Mouse (Mus musculus) embryonic facial prominence, embryonic 14.5 days (tissue): ENCODE measurements at regions not wholly inside any gene's neighbourhood (a gene's known extent, or its start where the extent isn't known, plus 50 kb on each side); places are given as distances from the start of the nearest gene placed in this dataset.

Experiments
- ATAC-seq: fragments of 200-750 bp; cut with Nextera tagmentation; 2 replicates; pipeline ENCODE4 v1.8.0; 2017; ENCODE audit warnings: low read depth, moderate number of reproducible peaks, moderate TSS enrichment
- DNase-seq: peaks from one replicate; pipeline ENCODE4 v3.0.0-alpha.2; 2015; ENCODE audit warnings: low spot score
- H3K27ac ChIP-seq: fragments of 300-500 bp; sonication (generic); replicated peaks from 2 replicates; pipeline ENCODE4 v1.5.1; 2014; ENCODE audit warnings: low read depth, mild to moderate bottlenecking, low read length, moderate library complexity
- H3K27me3 ChIP-seq: fragments of 300-500 bp; sonication (generic); replicated peaks from 2 replicates; pipeline ENCODE4 v1.6.1; 2014; ENCODE audit warnings: low read length; ENCODE audit not compliant: control insufficient read depth, insufficient read depth
- H3K36me3 ChIP-seq: fragments of 300-500 bp; sonication (generic); 2 replicates; pipeline ENCODE4 v1.6.1; 2014; ENCODE audit warnings: low read length, mixed read lengths; ENCODE audit not compliant: control insufficient read depth, insufficient read depth
- H3K4me1 ChIP-seq: fragments of 300-500 bp; sonication (generic); 2 replicates; pipeline ENCODE4 v1.6.1; 2014; ENCODE audit warnings: antibody characterized with exemption, low read length; ENCODE audit not compliant: control insufficient read depth, insufficient read depth
- H3K4me2 ChIP-seq: fragments of 300-500 bp; sonication (generic); 2 replicates; pipeline ENCODE4 v1.6.1; 2014; ENCODE audit warnings: low read depth, mild to moderate bottlenecking, low read length, moderate library complexity, mixed read lengths
- H3K4me3 ChIP-seq: fragments of 300-500 bp; sonication (generic); 2 replicates; pipeline ENCODE4 v1.5.1; 2014; ENCODE audit warnings: low read depth, mild to moderate bottlenecking, low read length
- H3K9ac ChIP-seq: fragments of 300-500 bp; sonication (generic); 2 replicates; pipeline ENCODE4 v1.6.1; 2014; ENCODE audit warnings: low read depth, mild to moderate bottlenecking, low read length, moderate library complexity, mixed read lengths
- H3K9me3 ChIP-seq: fragments of 300-500 bp; sonication (generic); 2 replicates; pipeline ENCODE4 v1.6.1; 2016; ENCODE audit warnings: low read length; ENCODE audit not compliant: control insufficient read depth
- WGBS: fragments of 180-500 bp; shearing (Covaris S2); extraction: QIAGEN DNeasy Blood & Tissue Kit; methylation state at CpG from one replicate; pipeline ENCODE4 v1.1.7; 2014; 5-methylcytosine and 5-hydroxymethylcytosine counted together

GRCm38 (mm10) chr4:55183519-55183918 lies 166.3 kb upstream of the Rad23b start:
- ATAC-seq, result no peak
- Histone ChIP-seq H3K4me1 (no peaks in the 10 kb centered on the region), H3K9ac (no peak overlapping the region), H3K36me3 (no peaks in the 10 kb centered on the region), H3K27ac (no peak overlapping the region), H3K4me2 (no peak overlapping the region), H3K9me3 (no peaks in the 10 kb centered on the region), H3K27me3 (no peaks in the 10 kb centered on the region), H3K4me3 (no peak overlapping the region)
- no peak for DNase-seq
- WGBS, result 83% methylated on average over 3 of the region's 3 CpGs

- DNase-seq (no peak), ATAC-seq (no peak)
- H3K36me3 ChIP-seq, result no peaks in the 10 kb centered on the region
- no peak overlapping the region for H3K4me3 ChIP-seq
- WGBS, result 82% methylated on average over 7 of the region's 7 CpGs
- no peak overlapping the region for H3K4me2 ChIP-seq
- H3K27me3 ChIP-seq, result no peaks in the 10 kb centered on the region
- no peak overlapping the region for H3K27ac ChIP-seq
- H3K4me1 ChIP-seq, result no peaks in the 10 kb centered on the region
- no peak overlapping the region for H3K9ac ChIP-seq
- H3K9me3 ChIP-seq, result no peaks in the 10 kb centered on the region
These were observed 161.1 kb upstream of the Rad23b start for GRCm38 (mm10) chr4:55188716-55189115.

- DNase-seq (no peak), ATAC-seq (no peak)
- Histone ChIP-seq H3K36me3 (no peaks in the 10 kb centered on the region), H3K4me3 (no peak overlapping the region), H3K4me1 (no peaks in the 10 kb centered on the region), H3K9me3 (no peaks in the 10 kb centered on the region), H3K27ac (no peak overlapping the region), H3K9ac (no peak overlapping the region), H3K4me2 (no peak overlapping the region), H3K27me3 (no peaks in the 10 kb centered on the region)
- WGBS, result 82% methylated on average over 6 of the region's 6 CpGs
These were observed 159.3 kb upstream of the Rad23b start for GRCm38 (mm10) chr4:55190586-55190985.

- ATAC-seq (no peak), DNase-seq (no peak)
- no peak overlapping the region for H3K4me3 ChIP-seq
- no peaks in the 10 kb centered on the region for H3K4me1 ChIP-seq
- H3K36me3 ChIP-seq, result no peaks in the 10 kb centered on the region
- H3K9ac ChIP-seq, result no peak overlapping the region
- no peak overlapping the region for H3K4me2 ChIP-seq
- H3K9me3 ChIP-seq, result no peaks in the 10 kb centered on the region
- no peaks in the 10 kb centered on the region for H3K27me3 ChIP-seq
- WGBS, result 93% methylated on average over 1 of the region's 1 CpGs
- no peak overlapping the region for H3K27ac ChIP-seq
These were observed 155.8 kb upstream of the Rad23b start for GRCm38 (mm10) chr4:55194061-55194460.

GRCm38 (mm10) chr4:55194552-55194951 lies 155.3 kb upstream of the Rad23b start:
- no peak overlapping the region for H3K4me3 ChIP-seq
- H3K27me3 ChIP-seq, result no peaks in the 10 kb centered on the region
- H3K36me3 ChIP-seq, result no peaks in the 10 kb centered on the region
- WGBS, result 76% methylated on average over 4 of the region's 4 CpGs
- no peaks in the 10 kb centered on the region for H3K9me3 ChIP-seq
- H3K4me1 ChIP-seq, result no peaks in the 10 kb centered on the region
- ATAC-seq (no peak), DNase-seq (no peak)
- H3K4me2 ChIP-seq, result no peak overlapping the region
- no peak overlapping the region for H3K9ac ChIP-seq
- H3K27ac ChIP-seq, result no peak overlapping the region

GRCm38 (mm10) chr4:55203731-55204710 lies 145.8 kb upstream of the Rad23b start:
- WGBS, result 26% methylated on average over 19 of the region's 20 CpGs
- ATAC-seq, result peak; percentile 71

GRCm38 (mm10) chr4:55206226-55206625 lies 143.6 kb upstream of the Rad23b start:
- peaks cover 18% of the 10 kb centered on the region for H3K4me1 ChIP-seq
- 72% methylated on average over 3 of the region's 3 CpGs for WGBS
- no peak overlapping the region for H3K27ac ChIP-seq
- no peaks in the 10 kb centered on the region for H3K27me3 ChIP-seq
- ATAC-seq (no peak), DNase-seq (no peak)
- H3K4me2 ChIP-seq, result no peak overlapping the region
- H3K9ac ChIP-seq, result no peak overlapping the region
- no peaks in the 10 kb centered on the region for H3K9me3 ChIP-seq
- no peak overlapping the region for H3K4me3 ChIP-seq
- H3K36me3 ChIP-seq, result no peaks in the 10 kb centered on the region

More at GRCm38 (mm10) chr4:55203731-55204710, 145.8 kb upstream of the Rad23b start:
- H3K36me3 ChIP-seq, result no peaks in the 10 kb centered on the region
- no peak overlapping the region for H3K27ac ChIP-seq
- H3K9ac ChIP-seq, result no peak overlapping the region
- no peaks in the 10 kb centered on the region for H3K27me3 ChIP-seq
- H3K4me1 ChIP-seq, result peaks cover 18% of the 10 kb centered on the region
- DNase-seq, result peak; percentile 61
- no peaks in the 10 kb centered on the region for H3K9me3 ChIP-seq
- no peak overlapping the region for H3K4me3 ChIP-seq
- H3K4me2 ChIP-seq, result peak overlapping the region; percentile 38

GRCm38 (mm10) chr4:55207749-55208385 lies 142.0 kb upstream of the Rad23b start:
- DNase-seq, result no peak
- WGBS, result 41% methylated on average over 13 of the region's 13 CpGs
- H3K4me3 ChIP-seq, result no peak overlapping the region
- no peaks in the 10 kb centered on the region for H3K27me3 ChIP-seq
- 0 out of 2 replicates have a peak overlapping the region, but pooled peaks have one; percentile 15 for H3K9ac ChIP-seq
- no peaks in the 10 kb centered on the region for H3K36me3 ChIP-seq
- H3K4me2 ChIP-seq, result peak overlapping the region; percentile 34
- H3K4me1 ChIP-seq, result peaks cover 18% of the 10 kb centered on the region
- no peaks in the 10 kb centered on the region for H3K9me3 ChIP-seq
- no peak overlapping the region for H3K27ac ChIP-seq
- ATAC-seq, result 0 out of 2 replicates have a peak, but pooled peaks have one; percentile 27
